Mouse (Mus musculus): ENCODE measurements around the gene Vmn1r2.
"Not testable (repeated sequence)": the region's sequence is repeated elsewhere in the genome, so short reads cannot be mapped to it uniquely, and the experiment has no call there.

- not testable (repeated sequence) for TF ChIP-seq CTCF, EP300 (IDR thresholded peaks at IDR 0.05; ENCODE audit: low read depth)
Measured at GRCm38 (mm10) chr4:3153320-3153719, 13.8 kb upstream of the Vmn1r2 start.
